Mouse (Mus musculus): Measurements from ENCODE around the gene Gm10309.

The Gm10309 gene

GRCm38 (mm10) chr17:86514974-86515620 is 10.1 kb upstream of the Gm10309 start:
- intact Hi-C loops (cut with DNase I), result no loop called here

- intact Hi-C loops (cut with DNase I), result no loop called here
Observed at GRCm38 (mm10) chr17:86509871-86510270, 4.8 kb upstream of the Gm10309 start.

GRCm38 (mm10) chr17:86508212-86508490 is 3.1 kb upstream of the Gm10309 start:
- intact Hi-C loops (cut with DNase I), result no loop called here

- intact Hi-C loops (cut with DNase I), result no loop called here
Observed at GRCm38 (mm10) chr17:86507342-86508211, 2.5 kb upstream of the Gm10309 start.

GRCm38 (mm10) chr17:86506881-86507280 is 1.8 kb upstream of the Gm10309 start:
- intact Hi-C loops (cut with DNase I), result no loop called here

GRCm38 (mm10) chr17:86503208-86503897 is 1.7 kb downstream of the Gm10309 start:
- intact Hi-C loops (cut with DNase I), result no loop called here

GRCm38 (mm10) chr17:86501393-86501792 is 3.6 kb downstream of the Gm10309 start:
- intact Hi-C loops (cut with DNase I), result no loop called here

GRCm38 (mm10) chr17:86499359-86500045 is 5.5 kb downstream of the Gm10309 start:
- intact Hi-C loops (cut with DNase I), result loop anchor here (5.0 to 10.0 kb wide), 2 partner anchors 313 to 745 kb away; no protein-coding TSS in a partner anchor

- intact Hi-C loops (cut with DNase I), result loop anchor here (5.0 to 10.0 kb wide), 2 partner anchors 315 to 747 kb away; no protein-coding TSS in a partner anchor
Observed at GRCm38 (mm10) chr17:86497302-86497701, 7.7 kb downstream of the Gm10309 start.

GRCm38 (mm10) chr17:86496123-86496771 is 8.8 kb downstream of the Gm10309 start:
- intact Hi-C loops (cut with DNase I), result loop anchor here (5.0 to 10.0 kb wide), 2 partner anchors 316 to 749 kb away; no protein-coding TSS in a partner anchor

GRCm38 (mm10) chr17:86494895-86495294 is 10.1 kb downstream of the Gm10309 start:
- intact Hi-C loops (cut with DNase I), result loop anchor here (5.0 to 10.0 kb wide), 2 partner anchors 317 to 750 kb away; no protein-coding TSS in a partner anchor

- intact Hi-C loops (cut with DNase I), result loop anchor here (10.0 kb wide), 1 partner anchor 750 kb away; no protein-coding TSS in a partner anchor
Observed at GRCm38 (mm10) chr17:86494494-86494893, 10.5 kb downstream of the Gm10309 start.

GRCm38 (mm10) chr17:86493891-86494420 is 11.1 kb downstream of the Gm10309 start:
- intact Hi-C loops (cut with DNase I), result loop anchor here (10.0 kb wide), 1 partner anchor 751 kb away; no protein-coding TSS in a partner anchor

- intact Hi-C loops (cut with DNase I), result loop anchor here (10.0 kb wide), 1 partner anchor 752 kb away; no protein-coding TSS in a partner anchor
Observed at GRCm38 (mm10) chr17:86492376-86492775, 12.7 kb downstream of the Gm10309 start.

- intact Hi-C loops (cut with DNase I), result loop anchor here (10.0 kb wide), 1 partner anchor 755 kb away; no protein-coding TSS in a partner anchor
Observed at GRCm38 (mm10) chr17:86489827-86490226, 15.2 kb downstream of the Gm10309 start.

- intact Hi-C loops (cut with DNase I), result no loop called here
Observed at GRCm38 (mm10) chr17:86487450-86487849, 17.6 kb downstream of the Gm10309 start.

GRCm38 (mm10) chr17:86486657-86487056 is 18.4 kb downstream of the Gm10309 start:
- intact Hi-C loops (cut with DNase I), result no loop called here

GRCm38 (mm10) chr17:86484087-86484737 is 20.8 kb downstream of the Gm10309 start:
- intact Hi-C loops (cut with DNase I), result loop anchor here (2.0 to 5.0 kb wide), 2 partner anchors 328 to 423 kb away; no protein-coding TSS in a partner anchor

- intact Hi-C loops (cut with DNase I), result loop anchor here (5.0 kb wide), 1 partner anchor 330 kb away; no protein-coding TSS in a partner anchor
Observed at GRCm38 (mm10) chr17:86482675-86483074, 22.4 kb downstream of the Gm10309 start.
